Mouse (Mus musculus): ENCODE data around the gene Nup214.

- TF ChIP-seq USF1 (IDR thresholded peaks at IDR 0.05; ENCODE audit: low read depth, low read length) (no peak), GABPA (IDR thresholded peaks at IDR 0.05; ENCODE audit: insufficient replicate concordance, low read depth, low read length) (no peak), CTCF (conservative IDR thresholded peaks at IDR 0.05 in 1 of 2, IDR thresholded peaks at IDR 0.05 in 1 of 2; ENCODE audit: low read depth in 2 of 2, low read length in 2 of 2) (no peak), NRF1 (IDR thresholded peaks at IDR 0.05; ENCODE audit: low read depth, low read length) (no peak)
These were observed 103.5 kb downstream of the Nup214 start for GRCm38 (mm10) chr2:32077744-32078143.

All from CH12.LX (cell line).